Mouse (Mus musculus) embryonic facial prominence, embryonic 15.5 days (tissue): Measurements from ENCODE around the gene Kcnab1. TPM values are rescaled to one million over a fixed set of nuclear protein-coding genes. Genes with fewer than 3 reads are reported as not detected.
"Not testable (repeated sequence)": the region's sequence is repeated elsewhere in the genome, so short reads cannot be mapped to it uniquely, and the experiment has no call there.

Source experiments
- ATAC-seq: fragments of 200-750 bp; cut with Nextera tagmentation; 2 replicates; pipeline ENCODE4 v1.8.0; 2017; ENCODE audit warnings: low read depth, moderate TSS enrichment; ENCODE audit not compliant: insufficient number of reproducible peaks, low FRiP score, low TSS enrichment
- H3K27ac ChIP-seq: fragments of 300-500 bp; sonication (generic); replicated peaks from 2 replicates; pipeline ENCODE4 v1.5.1; 2015; ENCODE audit warnings: mild to moderate bottlenecking, inconsistent platforms
- H3K27me3 ChIP-seq: fragments of 300-500 bp; sonication (generic); 2 replicates; pipeline ENCODE4 v1.6.1; 2015; ENCODE audit warnings: inconsistent platforms
- H3K36me3 ChIP-seq: fragments of 300-500 bp; sonication (generic); 2 replicates; pipeline ENCODE4 v1.6.1; 2015; ENCODE audit warnings: mild to moderate bottlenecking, inconsistent platforms
- H3K4me1 ChIP-seq: fragments of 300-500 bp; sonication (generic); 2 replicates; pipeline ENCODE4 v1.6.1; 2015; ENCODE audit warnings: inconsistent platforms
- H3K4me2 ChIP-seq: fragments of 300-500 bp; sonication (generic); replicated peaks from 2 replicates; pipeline ENCODE4 v1.6.1; 2015; ENCODE audit warnings: mild to moderate bottlenecking, inconsistent platforms
- H3K4me3 ChIP-seq: fragments of 300-500 bp; sonication (generic); replicated peaks from 2 replicates; pipeline ENCODE4 v1.5.1; 2015; ENCODE audit warnings: mild to moderate bottlenecking, inconsistent platforms
- H3K9ac ChIP-seq: fragments of 300-500 bp; sonication (generic); 2 replicates; pipeline ENCODE4 v1.6.1; 2015; ENCODE audit warnings: inconsistent platforms
- H3K9me3 ChIP-seq: fragments of 300-500 bp; sonication (generic); replicated peaks from 2 replicates; pipeline ENCODE4 v1.6.1; 2016; ENCODE audit warnings: inconsistent platforms
- WGBS: fragments of 180-500 bp; shearing (Covaris S2); methylation state at CpG from one replicate; pipeline ENCODE4 v1.1.7; 2015; 5-methylcytosine and 5-hydroxymethylcytosine counted together
- polyA plus RNA-seq: library from polyadenylated mRNA; unstranded; fragments of >200 nt; fragmentation: Nextera tagmentation; extraction: Ambion mirVana; gene quantifications from 2 replicates; pipeline ENCODE4 v1.2.1, GENCODE M21; 2015

The Kcnab1 gene
- polyA plus RNA-seq, 1 experiment from 2014 or later = 2.4 TPM

DNA sequence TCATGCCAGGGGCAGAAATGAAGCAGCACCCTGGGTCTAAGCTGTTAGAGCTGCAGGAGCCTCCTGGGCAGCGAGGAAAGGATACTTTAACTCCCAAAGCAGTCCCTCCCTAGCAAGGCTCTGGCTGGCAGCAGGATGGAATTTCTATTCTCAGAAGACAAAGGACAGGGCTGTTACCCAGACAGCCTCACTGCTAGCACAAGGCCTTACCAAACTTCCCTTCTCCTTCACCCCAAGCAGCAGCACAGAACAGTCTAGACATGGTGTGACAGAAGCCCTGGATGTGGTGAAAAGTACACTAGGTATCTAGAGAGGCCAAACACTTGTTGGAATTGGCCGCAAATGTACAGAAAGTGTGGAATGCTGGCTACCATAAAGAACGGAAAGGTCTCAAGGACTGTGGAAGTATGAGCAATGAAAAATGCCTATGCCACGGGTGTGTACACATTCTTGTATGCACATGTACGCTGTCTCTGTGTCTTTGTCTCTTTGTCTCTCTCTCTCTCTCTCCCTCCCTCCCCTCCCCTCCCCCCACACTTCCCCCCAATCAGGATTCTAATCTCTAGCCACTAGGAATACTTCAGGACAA lies 264.5 kb downstream of the Kcnab1 start:
- Histone ChIP-seq H3K9me3 (no peaks in the 10 kb centered on the region), H3K27me3 (no peaks in the 10 kb centered on the region), H3K4me2 (no peak overlapping the region), H3K4me1 (no peaks in the 10 kb centered on the region), H3K27ac (no peak overlapping the region), H3K36me3 (peaks cover 48% of the 10 kb centered on the region; the same call in 1 of the 2 replicates), H3K9ac (no peak overlapping the region), H3K4me3 (no peak overlapping the region)
- WGBS = 76% methylated on average over 5 of the region's 5 CpGs
- no peak for ATAC-seq

DNA sequence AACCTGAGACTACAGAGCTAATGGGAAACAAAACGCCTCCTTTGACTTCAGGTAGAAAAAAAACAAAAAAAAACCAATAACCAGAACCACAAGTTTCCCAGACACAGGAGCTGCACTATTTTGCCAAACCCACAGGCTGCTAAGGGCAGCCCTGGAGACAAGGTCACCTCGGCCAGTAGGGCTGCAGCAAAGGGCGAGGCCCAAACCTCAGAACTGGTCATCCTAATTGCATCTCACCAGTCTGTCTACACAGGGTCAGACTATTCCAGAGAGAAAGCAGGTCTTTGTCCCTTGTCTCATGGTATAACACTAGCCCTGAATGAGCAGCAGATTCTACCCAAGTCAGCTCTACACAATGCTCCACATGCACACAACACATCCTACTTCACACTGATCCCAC lies 265.5 kb downstream of the Kcnab1 start:
- H3K9me3 ChIP-seq = no peaks in the 10 kb centered on the region
- no peak overlapping the region for H3K9ac ChIP-seq
- H3K36me3 ChIP-seq = peaks cover 48% of the 10 kb centered on the region; the same call in 1 of the 2 replicates
- no peak overlapping the region for H3K4me3 ChIP-seq
- H3K27me3 ChIP-seq = no peaks in the 10 kb centered on the region
- H3K27ac ChIP-seq = no peak overlapping the region
- no peaks in the 10 kb centered on the region for H3K4me1 ChIP-seq
- 49% methylated on average over 3 of the region's 3 CpGs for WGBS
- H3K4me2 ChIP-seq = no peak overlapping the region
- no peak for ATAC-seq

DNA sequence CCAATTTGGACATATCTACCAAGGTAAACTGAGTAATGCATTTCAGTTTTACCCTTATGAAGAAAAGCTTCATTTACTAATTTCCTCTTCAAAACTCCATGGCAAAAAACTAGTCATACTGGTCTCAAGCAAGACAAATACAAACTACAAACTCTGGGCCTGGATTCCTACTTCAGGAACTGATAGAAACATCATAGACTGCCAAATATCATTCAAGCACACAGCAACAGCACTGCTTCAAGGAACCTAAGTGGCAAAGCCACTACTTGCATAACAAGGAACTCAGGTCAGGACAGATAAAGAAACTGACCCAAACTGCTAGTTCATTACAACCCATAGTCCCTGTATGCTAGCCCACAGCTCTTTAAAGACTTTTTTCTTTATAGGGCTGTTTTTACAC lies 269.5 kb downstream of the Kcnab1 start:
- Histone ChIP-seq H3K4me3 (no peak overlapping the region), H3K27ac (no peak overlapping the region), H3K36me3 (peaks cover 46% of the 10 kb centered on the region), H3K9ac (no peak overlapping the region), H3K27me3 (no peaks in the 10 kb centered on the region), H3K9me3 (no peaks in the 10 kb centered on the region), H3K4me2 (no peak overlapping the region), H3K4me1 (no peaks in the 10 kb centered on the region)
- ATAC-seq = no peak

DNA sequence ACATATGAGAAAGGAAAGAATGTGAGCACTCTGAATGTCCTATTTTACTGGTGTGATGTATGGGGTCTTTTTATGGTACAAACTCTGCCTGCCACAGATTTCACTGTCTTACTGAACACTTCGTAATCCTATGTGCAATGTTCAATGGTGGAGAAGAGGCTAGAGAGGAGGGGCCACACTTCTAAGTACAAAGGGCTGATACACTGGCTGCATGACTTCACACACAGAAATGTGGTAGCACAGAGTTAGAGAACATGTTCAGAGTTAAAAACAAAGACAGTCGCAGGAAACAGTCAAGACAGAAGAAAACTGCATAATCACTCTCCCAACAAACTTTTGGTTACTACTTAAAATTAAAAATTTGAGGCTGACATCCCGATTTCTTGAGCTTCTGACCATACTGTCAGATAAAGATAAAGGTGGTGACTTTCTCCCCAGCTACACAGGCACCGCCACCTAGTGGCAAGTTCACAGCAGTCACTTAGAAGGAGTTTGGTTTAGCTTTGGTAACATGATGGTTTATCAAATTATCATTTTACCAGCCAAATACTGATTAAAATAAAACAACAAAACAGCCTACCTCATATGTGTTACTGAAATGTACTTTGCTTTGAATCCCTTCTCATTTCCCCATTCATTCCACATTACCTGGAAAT lies 270.8 kb downstream of the Kcnab1 start:
- no peaks in the 10 kb centered on the region for H3K4me1 ChIP-seq
- H3K27me3 ChIP-seq = no peaks in the 10 kb centered on the region
- 76% methylated on average over 4 of the region's 4 CpGs for WGBS
- H3K9ac ChIP-seq = no peak overlapping the region
- H3K9me3 ChIP-seq = no peaks in the 10 kb centered on the region
- H3K27ac ChIP-seq = no peak overlapping the region
- H3K4me2 ChIP-seq = no peak overlapping the region
- H3K4me3 ChIP-seq = no peak overlapping the region
- ATAC-seq = no peak
- H3K36me3 ChIP-seq = peaks cover 50% of the 10 kb centered on the region

DNA sequence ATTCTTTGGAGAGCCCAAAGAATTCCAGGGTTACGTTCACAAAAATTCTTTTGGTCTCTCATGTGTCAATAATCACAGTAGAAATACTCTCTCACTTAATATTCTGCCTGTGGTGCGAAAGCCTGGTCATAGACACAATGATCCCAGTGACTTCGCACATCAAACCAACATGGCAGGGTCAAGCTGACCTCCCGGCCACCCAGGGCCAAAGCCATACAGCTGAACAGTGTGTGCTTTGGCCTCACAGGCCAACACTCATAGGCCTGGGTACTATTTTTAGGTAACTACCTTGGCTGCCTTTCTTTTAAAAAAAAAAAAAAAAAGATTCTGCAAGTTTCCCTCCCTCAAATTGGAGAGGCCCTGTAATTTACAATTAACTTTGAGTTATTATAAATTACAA lies 271.9 kb downstream of the Kcnab1 start:
- no peaks in the 10 kb centered on the region for H3K4me1 ChIP-seq
- WGBS = 85% methylated on average over 4 of the region's 4 CpGs
- peaks cover 51% of the 10 kb centered on the region for H3K36me3 ChIP-seq

DNA sequence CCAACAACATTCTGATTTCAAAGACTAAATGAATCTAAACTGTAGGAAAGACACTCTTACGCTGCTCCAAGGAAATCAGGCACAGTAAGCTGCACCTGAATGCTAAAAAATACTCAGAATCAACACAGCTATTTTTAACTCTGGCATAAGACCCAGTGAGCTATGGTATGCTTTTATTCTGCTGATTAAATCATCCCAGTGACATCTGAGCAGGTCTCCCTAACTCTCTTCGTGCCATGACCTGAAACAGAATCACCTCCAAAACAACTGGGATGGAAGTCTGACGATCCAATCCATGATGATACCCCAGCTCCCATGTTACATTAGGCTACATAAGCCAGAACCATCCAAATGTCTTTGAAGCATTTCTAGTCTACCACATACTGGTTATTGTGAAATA lies 275.2 kb downstream of the Kcnab1 start:
- Histone ChIP-seq H3K9me3 (no peaks in the 10 kb centered on the region), H3K27ac (no peak overlapping the region), H3K27me3 (no peaks in the 10 kb centered on the region), H3K4me2 (no peak overlapping the region), H3K36me3 (peaks cover 73% of the 10 kb centered on the region), H3K4me1 (peaks cover 11% of the 10 kb centered on the region; the same call in 1 of the 2 replicates), H3K9ac (no peak overlapping the region), H3K4me3 (no peak overlapping the region)
- 67% methylated on average over 3 of the region's 3 CpGs for WGBS
- no peak for ATAC-seq

More for the DNA sequence above, 271.9 kb downstream of the Kcnab1 start:
- H3K4me2 ChIP-seq = no peak overlapping the region
- no peak for ATAC-seq
- no peak overlapping the region for H3K9ac ChIP-seq
- no peak overlapping the region for H3K27ac ChIP-seq
- H3K27me3 ChIP-seq = no peaks in the 10 kb centered on the region
- H3K4me3 ChIP-seq = no peak overlapping the region
- no peaks in the 10 kb centered on the region for H3K9me3 ChIP-seq

DNA sequence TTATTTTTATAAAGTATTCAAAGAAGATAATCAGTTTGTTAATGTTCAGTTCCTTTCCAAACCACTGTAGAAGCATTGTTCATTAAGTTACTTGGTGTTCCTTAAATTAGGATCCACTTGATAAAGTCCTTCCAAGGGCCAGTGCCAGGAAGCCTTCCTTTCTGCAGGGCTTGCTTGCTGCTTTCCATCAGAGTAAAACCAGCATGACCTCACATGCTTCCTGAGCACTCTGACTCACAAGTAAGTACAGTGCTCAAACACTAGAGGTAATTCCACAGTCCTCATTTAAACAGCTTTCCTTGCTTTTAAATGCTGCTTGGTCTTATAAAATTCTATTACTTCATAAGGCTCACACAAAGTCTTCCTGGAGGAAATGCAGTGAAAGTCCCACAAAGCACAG lies 276.6 kb downstream of the Kcnab1 start:
- Histone ChIP-seq H3K36me3 (peaks cover 68% of the 10 kb centered on the region), H3K9ac (no peak overlapping the region), H3K27ac (no peak overlapping the region), H3K4me2 (no peak overlapping the region), H3K27me3 (no peaks in the 10 kb centered on the region), H3K4me3 (no peak overlapping the region), H3K9me3 (no peaks in the 10 kb centered on the region), H3K4me1 (peaks cover 16% of the 10 kb centered on the region; the same call in 1 of the 2 replicates)
- ATAC-seq = no peak

DNA sequence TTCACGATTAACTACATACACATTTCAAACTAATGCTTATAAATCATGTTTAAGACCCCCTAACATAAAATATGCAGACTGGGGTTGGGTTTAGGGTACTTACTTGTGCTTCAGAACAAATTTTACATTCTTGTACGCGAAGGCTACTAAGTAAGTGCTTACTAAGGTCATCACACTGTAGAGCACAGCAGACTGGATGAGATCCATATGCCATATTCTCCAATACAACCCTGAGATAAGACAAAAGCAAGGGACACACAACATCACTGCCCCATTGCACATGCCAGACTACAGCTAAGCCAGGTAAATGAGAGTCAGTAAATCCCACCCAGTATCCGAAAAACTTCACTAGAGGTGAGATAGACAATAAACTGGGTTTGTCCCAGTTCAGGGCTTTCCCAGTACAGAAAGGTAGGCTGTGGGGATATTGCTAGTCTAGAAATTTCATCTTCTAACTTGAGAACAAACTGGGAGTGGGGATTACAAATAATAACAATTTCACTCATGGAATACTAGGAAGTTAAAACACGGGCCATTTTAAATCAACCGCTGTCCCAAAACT lies 282.1 kb downstream of the Kcnab1 start:
- H3K36me3 ChIP-seq = peaks cover 31% of the 10 kb centered on the region
- WGBS = 28% methylated on average over 6 of the region's 6 CpGs
- H3K4me3 ChIP-seq = peak overlapping the region; percentile 86
- peak overlapping the region; percentile 86 for H3K27ac ChIP-seq
- peak overlapping the region; percentile 66 for H3K4me2 ChIP-seq
- H3K9ac ChIP-seq = peak overlapping the region; percentile 84
- H3K9me3 ChIP-seq = no peaks in the 10 kb centered on the region
- H3K27me3 ChIP-seq = no peaks in the 10 kb centered on the region
- ATAC-seq = no peak
- H3K4me1 ChIP-seq = peaks cover 23% of the 10 kb centered on the region; the same call in 1 of the 2 replicates

DNA sequence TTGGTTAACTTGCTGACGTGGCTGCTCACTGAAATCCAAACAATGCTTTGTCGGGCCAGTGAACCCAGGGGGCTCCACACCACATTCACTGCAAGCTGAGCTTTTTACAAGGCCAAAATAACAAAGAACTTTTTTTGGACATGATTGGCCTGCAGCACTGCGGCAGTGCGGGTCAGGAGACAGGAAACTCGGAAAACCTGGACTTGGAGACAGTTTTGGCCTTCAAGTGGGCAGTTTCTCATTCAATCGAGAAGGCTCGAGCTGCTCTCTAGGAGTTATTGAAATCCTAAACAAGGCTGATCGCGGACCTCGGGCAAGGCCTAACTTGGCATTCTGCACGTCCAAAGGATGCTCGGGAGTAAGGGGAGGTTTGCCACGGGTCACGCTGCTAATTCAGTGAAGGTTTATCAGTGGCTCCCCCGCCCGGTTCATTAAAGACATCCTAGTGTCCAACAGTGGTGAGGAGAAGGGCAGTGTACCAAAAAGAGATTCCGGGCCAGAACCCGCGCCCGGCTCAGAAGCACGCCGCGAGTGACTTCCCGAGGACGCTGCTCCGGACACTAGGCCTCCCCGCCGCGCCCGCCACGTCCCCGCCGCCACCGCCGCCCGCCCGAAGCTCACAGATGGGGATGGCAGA lies 282.7 kb downstream of the Kcnab1 start:
- Histone ChIP-seq H3K27ac (peak overlapping the region; percentile 86), H3K9me3 (no peaks in the 10 kb centered on the region), H3K4me1 (peaks cover 20% of the 10 kb centered on the region; the same call in 1 of the 2 replicates), H3K4me3 (peak overlapping the region; percentile 86), H3K36me3 (peaks cover 25% of the 10 kb centered on the region), H3K9ac (peak overlapping the region; percentile 84), H3K27me3 (no peaks in the 10 kb centered on the region), H3K4me2 (peak overlapping the region; percentile 66)
- peak; percentile 17; the same call in 1 of the 2 replicates for ATAC-seq
- under 1% methylated on average over 37 of the region's 37 CpGs for WGBS

DNA sequence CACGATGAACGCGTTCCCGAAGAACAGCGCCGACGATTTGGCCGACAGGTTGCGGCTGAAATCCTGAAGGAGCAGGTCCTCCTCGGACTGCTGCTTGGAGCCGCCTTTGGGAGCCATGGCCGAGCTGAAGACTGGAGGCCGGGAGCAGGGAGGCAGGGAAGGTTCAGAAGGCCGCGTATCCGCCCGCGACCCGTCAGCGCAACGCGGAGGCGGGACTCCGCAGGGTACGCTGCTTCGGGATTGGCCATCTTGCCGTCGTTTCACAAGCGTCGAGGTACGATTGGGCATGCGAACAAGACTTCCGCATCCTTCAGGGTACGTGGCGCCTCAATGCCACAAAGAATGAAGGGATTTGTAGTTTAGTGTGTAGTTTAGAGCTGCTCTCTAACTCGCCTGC lies 283.2 kb downstream of the Kcnab1 start, which contains the start of gene Ssr3:
TSS of gene Ssr3 (minus strand) at position 203 of the 397 bp plus-strand sequence.
- Histone ChIP-seq H3K9ac (peak within 1 kb of the TSS; percentile 84), H3K27ac (peak within 1 kb of the TSS; percentile 86), H3K4me1 (peaks cover 20% of the 10 kb centered on the region; the same call in 1 of the 2 replicates), H3K36me3 (peaks cover 20% of the 10 kb centered on the region), H3K9me3 (no peaks in the 10 kb centered on the region), H3K27me3 (no peaks in the 10 kb centered on the region), H3K4me3 (peak within 1 kb of the TSS; percentile 86), H3K4me2 (peak within 1 kb of the TSS; percentile 66)
- WGBS = under 1% methylated on average over 36 of the region's 36 CpGs
- peak; percentile 99 for ATAC-seq

DNA sequence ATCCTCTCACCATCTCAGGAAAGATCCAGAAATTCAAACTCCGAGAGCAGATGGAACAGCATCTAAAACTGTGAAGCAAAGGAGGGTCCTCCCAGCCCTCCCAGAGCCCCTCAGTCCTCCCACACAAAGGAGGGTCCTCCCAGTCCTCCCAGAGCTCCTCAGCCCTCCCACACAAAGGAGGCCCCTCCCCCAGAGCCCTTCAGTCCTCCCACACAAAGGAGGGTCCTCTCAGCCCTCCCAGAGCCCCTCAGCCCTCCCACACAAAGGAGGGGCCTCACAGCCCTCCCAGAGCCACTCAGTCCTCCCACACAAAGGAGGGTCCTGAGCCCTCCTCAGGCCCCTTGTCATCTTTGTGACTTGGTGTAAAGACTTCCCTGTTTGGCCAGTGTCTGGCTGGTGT lies 285.9 kb downstream of the Kcnab1 start:
- H3K27me3 ChIP-seq, H3K9me3 ChIP-seq, H3K36me3 ChIP-seq, H3K9ac ChIP-seq, H3K27ac ChIP-seq, H3K4me3 ChIP-seq, H3K4me2 ChIP-seq, ATAC-seq: not testable (repeated sequence)
- 0 out of 2 replicates have a peak, but pooled peaks cover 12% of the 10 kb centered on the region for H3K4me1 ChIP-seq
- 95% methylated on average over 1 of the region's 1 CpGs for WGBS
